Mouse (Mus musculus): ENCODE measurements around the gene Aqp2. TPM values are rescaled to one million over a fixed set of nuclear protein-coding genes. Genes with fewer than 3 reads are reported as not detected.
A peak's percentile ranks its signal among the peaks of the same experiment; 100 is the strongest.

Aqp2 gene
- total RNA-seq (2014; rRNA removed) (not detected in 2 replicates), polyA plus RNA-seq (2015; fragmentation: Nextera tagmentation; extraction: Ambion mirVana) (not detected in 2 replicates)

- no peaks in the 10 kb centered on the region for H3K9me3 ChIP-seq (ENCODE audit: low read length)
- no peaks in the 10 kb centered on the region; the same call in 1 of the 2 replicates for H3K4me1 ChIP-seq (ENCODE audit: insufficient read depth, low read length)
- no peak for ATAC-seq (ENCODE audit: low FRiP score)
- H3K4me3 ChIP-seq (ENCODE audit: low read depth, low read length) = no peak within 1 kb of the TSS
- WGBS = 73% methylated on average over 26 of the region's 26 CpGs
- no peak within 1 kb of the TSS for H3K27ac ChIP-seq (ENCODE audit: low read depth, low read length)
- peaks cover 24% of the 10 kb centered on the region; the same call in 1 of the 2 replicates for H3K27me3 ChIP-seq (ENCODE audit: insufficient read depth, low read length)
- H3K9ac ChIP-seq (replicated peaks; ENCODE audit: low read length, poor library complexity, severe bottlenecking) = no peak within 1 kb of the TSS
- H3K4me2 ChIP-seq (ENCODE audit: low read depth, low read length, poor library complexity, severe bottlenecking) = no peak within 1 kb of the TSS
- H3K36me3 ChIP-seq (ENCODE audit: insufficient read depth, low read length) = no peaks in the 10 kb centered on the region
- no peak for TF ChIP-seq CTCF (IDR thresholded peaks at IDR 0.05)
- no peak for DNase-seq (ENCODE audit: low spot score)
These were observed at the start of gene Aqp2 for GRCm38 (mm10) chr15:99578802-99579485. TSS of gene Aqp2 (plus strand) at chr15:99579055.

- no peaks in the 10 kb centered on the region for H3K27me3 ChIP-seq (ENCODE audit: insufficient read depth, low read length)
- no peak overlapping the region for H3K27ac ChIP-seq (ENCODE audit: low read depth, low read length)
- H3K9ac ChIP-seq (replicated peaks; ENCODE audit: low read length, poor library complexity, severe bottlenecking) = no peak overlapping the region
- no peaks in the 10 kb centered on the region for H3K36me3 ChIP-seq (ENCODE audit: insufficient read depth, low read length)
- no peak overlapping the region for H3K4me2 ChIP-seq (ENCODE audit: low read depth, low read length, poor library complexity, severe bottlenecking)
- H3K4me1 ChIP-seq (ENCODE audit: insufficient read depth, low read length) = peaks cover 11% of the 10 kb centered on the region; the same call in 1 of the 2 replicates
- WGBS = 57% methylated on average over 6 of the region's 6 CpGs
- no peak for DNase-seq (ENCODE audit: low spot score)
- H3K4me3 ChIP-seq (ENCODE audit: low read depth, low read length) = no peak overlapping the region
- no peak for ATAC-seq (ENCODE audit: low FRiP score)
- no peaks in the 10 kb centered on the region for H3K9me3 ChIP-seq (ENCODE audit: low read length)
- no peak for TF ChIP-seq CTCF (IDR thresholded peaks at IDR 0.05)
These were observed 47.7 kb upstream of the Aqp2 start for GRCm38 (mm10) chr15:99531146-99531545.

- H3K36me3 ChIP-seq (ENCODE audit: insufficient read depth, low read length) = no peaks in the 10 kb centered on the region
- H3K4me1 ChIP-seq (ENCODE audit: insufficient read depth, low read length) = peaks cover 6% of the 10 kb centered on the region; the same call in 1 of the 2 replicates
- no peaks in the 10 kb centered on the region for H3K9me3 ChIP-seq (ENCODE audit: low read length)
- H3K27me3 ChIP-seq (ENCODE audit: insufficient read depth, low read length) = no peaks in the 10 kb centered on the region
- DNase-seq (ENCODE audit: low spot score) (no peak), ATAC-seq (ENCODE audit: low FRiP score) (no peak)
- no peak overlapping the region for H3K27ac ChIP-seq (ENCODE audit: low read depth, low read length)
- H3K9ac ChIP-seq (replicated peaks; ENCODE audit: low read length, poor library complexity, severe bottlenecking) = no peak overlapping the region
- H3K4me3 ChIP-seq (ENCODE audit: low read depth, low read length) = no peak overlapping the region
- no peak overlapping the region for H3K4me2 ChIP-seq (ENCODE audit: low read depth, low read length, poor library complexity, severe bottlenecking)
- TF ChIP-seq CTCF (IDR thresholded peaks at IDR 0.05) = peak; percentile 17; the same call in 1 of the 2 replicates
- WGBS = 63% methylated on average over 3 of the region's 3 CpGs
These were observed 46.8 kb upstream of the Aqp2 start for GRCm38 (mm10) chr15:99532023-99532422.

GRCm38 (mm10) chr15:99536889-99537862, 41.7 kb upstream of the Aqp2 start:
- no peaks in the 10 kb centered on the region for H3K36me3 ChIP-seq (ENCODE audit: insufficient read depth, low read length)

GRCm38 (mm10) chr15:99539891-99540290, 39.0 kb upstream of the Aqp2 start:
- H3K4me3 ChIP-seq (ENCODE audit: low read depth, low read length) = no peak overlapping the region
- no peaks in the 10 kb centered on the region for H3K27me3 ChIP-seq (ENCODE audit: insufficient read depth, low read length)
- no peaks in the 10 kb centered on the region for H3K9me3 ChIP-seq (ENCODE audit: low read length)
- no peaks in the 10 kb centered on the region for H3K36me3 ChIP-seq (ENCODE audit: insufficient read depth, low read length)
- H3K4me2 ChIP-seq (ENCODE audit: low read depth, low read length, poor library complexity, severe bottlenecking) = no peak overlapping the region
- no peak for TF ChIP-seq CTCF (IDR thresholded peaks at IDR 0.05)
- no peak for DNase-seq (ENCODE audit: low spot score)
- ATAC-seq (ENCODE audit: low FRiP score) = no peak
- H3K4me1 ChIP-seq (ENCODE audit: insufficient read depth, low read length) = no peaks in the 10 kb centered on the region
- 79% methylated on average over 8 of the region's 8 CpGs for WGBS
- H3K9ac ChIP-seq (replicated peaks; ENCODE audit: low read length, poor library complexity, severe bottlenecking) = no peak overlapping the region
- H3K27ac ChIP-seq (ENCODE audit: low read depth, low read length) = no peak overlapping the region

More at GRCm38 (mm10) chr15:99536889-99537862, 41.7 kb upstream of the Aqp2 start:
- ATAC-seq (ENCODE audit: low FRiP score) (peak; percentile 70), DNase-seq (ENCODE audit: low spot score) (peak; percentile 26)
- Histone ChIP-seq H3K9ac (replicated peaks; ENCODE audit: low read length, poor library complexity, severe bottlenecking) (no peak overlapping the region; the same call in 1 of the 2 replicates), H3K4me3 (ENCODE audit: low read depth, low read length) (no peak overlapping the region), H3K27me3 (ENCODE audit: insufficient read depth, low read length) (no peaks in the 10 kb centered on the region), H3K4me2 (ENCODE audit: low read depth, low read length, poor library complexity, severe bottlenecking) (no peak overlapping the region), H3K9me3 (ENCODE audit: low read length) (no peaks in the 10 kb centered on the region), H3K4me1 (ENCODE audit: insufficient read depth, low read length) (no peaks in the 10 kb centered on the region), H3K27ac (ENCODE audit: low read depth, low read length) (peak overlapping the region; percentile 55)
- 40% methylated on average over 11 of the region's 11 CpGs for WGBS
- no peak for TF ChIP-seq CTCF (IDR thresholded peaks at IDR 0.05)

Data from midbrain, postnatal 0 days (tissue).